Mouse (Mus musculus) neural tube, embryonic 12.5 days (tissue): Measurements from ENCODE around the gene Il13ra1. TPM values are rescaled to one million over a fixed set of nuclear protein-coding genes. Genes with fewer than 3 reads are reported as not detected.

Source experiments
- polyA plus RNA-seq: library from polyadenylated mRNA; unstranded; fragments of >200 nt; fragmentation: Nextera tagmentation; extraction: Ambion mirVana; gene quantifications from 2 replicates; pipeline ENCODE4 v1.2.1, GENCODE M21; 2016

Gene Il13ra1
- polyA plus RNA-seq, 1 experiment from 2014 or later = 4.0 TPM

Other genes with a start within 250 kb of the Il13ra1 start
- gene Dock11, start 223.3 kb upstream of the Il13ra1 start, polyA plus RNA-seq = 18.5 and 21.8 TPM in 2 replicates
- gene Zcchc12, start 83.8 kb downstream of the Il13ra1 start, polyA plus RNA-seq = 31.9 and 33.0 TPM in 2 replicates
- gene Lonrf3, start 216.2 kb downstream of the Il13ra1 start, polyA plus RNA-seq = 0.74 and 1.1 TPM in 2 replicates